Comparison of ENCODE assay signal across 16 mouse cellular contexts in the genomic region with DNA sequence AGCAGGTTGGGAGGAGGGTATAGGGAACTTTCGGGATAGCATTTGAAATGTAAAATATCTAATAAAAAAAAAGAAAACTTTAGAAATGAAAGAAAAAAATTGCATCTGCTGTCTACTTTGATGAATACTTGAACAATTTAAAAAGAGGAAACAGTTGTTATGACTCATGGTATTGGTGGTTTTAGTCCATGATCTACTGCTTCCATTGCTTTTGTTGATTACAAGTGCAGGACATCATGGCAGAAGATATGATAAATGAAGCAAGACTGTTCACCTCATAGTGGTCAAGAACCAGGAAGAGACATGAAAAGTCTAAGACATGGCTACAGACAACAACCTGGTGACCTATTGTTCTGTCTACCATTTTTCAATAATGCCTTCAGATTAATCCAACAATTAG.
"Had no signal": no experiment of that assay in that cellular context is flagged by ENCODE, and none has a peak within 500 bp of the region (broad histone marks: within the 10 kb centered on the region; RNA-seq: fewer than 3 reads in every experiment).

No protein-coding gene starts in this region.

- H3K9me3 ChIP-seq: kidney, embryonic 15.5 days; limb, embryonic 12.5 days; limb, embryonic 15.5 days had no signal

- H3K9ac ChIP-seq: kidney, embryonic 15.5 days; limb, embryonic 12.5 days; limb, embryonic 15.5 days; liver, embryonic 14.5 days; liver, postnatal 0 days; lung, embryonic 14.5 days had no signal

- H3K4me2 ChIP-seq: kidney, embryonic 15.5 days; limb, embryonic 12.5 days; limb, embryonic 15.5 days; liver, embryonic 11.5 days; lung, embryonic 14.5 days; midbrain, embryonic 11.5 days had no signal

- H3K36me3 ChIP-seq: kidney, embryonic 15.5 days; limb, embryonic 12.5 days; limb, embryonic 15.5 days had no signal

- H3K4me1 ChIP-seq: kidney, embryonic 15.5 days; limb, embryonic 12.5 days; limb, embryonic 15.5 days had no signal

- H3K27me3 ChIP-seq: kidney, embryonic 15.5 days; limb, embryonic 12.5 days; limb, embryonic 15.5 days had no signal

- DNase-seq: kidney, postnatal 10 days; kidney, postnatal 4 days; left cerebral cortex, postnatal 4 days; liver, postnatal 0 days; lung, embryonic 14.5 days; midbrain, embryonic 14.5 days; thymus, adult 18-20 months; thymus, postnatal 36 days had no signal

- H3K27ac ChIP-seq: kidney, embryonic 15.5 days; limb, embryonic 12.5 days; limb, embryonic 15.5 days; liver, embryonic 14.5 days; macrophage had no signal

- ATAC-seq: lung, postnatal 0 days had no signal

- H3K4me3 ChIP-seq: kidney, embryonic 15.5 days; limb, embryonic 12.5 days; limb, embryonic 15.5 days had no signal
